Mouse (Mus musculus) MEL (cell line): Measurements from ENCODE around the gene Zfp281. TPM values are rescaled to one million over a fixed set of nuclear protein-coding genes. Genes with fewer than 3 reads are reported as not detected.

Experiments used
- DNase-seq: peaks from one replicate; pipeline ENCODE4 v3.0.0; 2011; ENCODE audit warnings: low read depth, low spot score
- H3K27ac ChIP-seq: 2 replicates; pipeline ENCODE4 v1.5.1; 2012; ENCODE audit warnings: low read depth, mild to moderate bottlenecking, control low read depth, low read length, moderate library complexity; ENCODE audit not compliant: control insufficient read depth
- H3K27me3 ChIP-seq, 2 experiments: fragments of 150-350 bp in 1 of 2; sonication (generic) in 1 of 2; 2 replicates each; pipeline ENCODE4 v1.6.1; 2012; ENCODE audit warnings: low read length in 2 of 2, mild to moderate bottlenecking in 2 of 2, improper control_type of control experiment in 1 of 2, moderate library complexity in 1 of 2; ENCODE audit not compliant: insufficient read depth in 2 of 2, control insufficient read depth in 1 of 2
- H3K36me3 ChIP-seq, 2 experiments: 2 replicates each; pipeline ENCODE4 v1.6.1; 2012 to 2014; ENCODE audit warnings: low read length in 2 of 2, improper control_type of control experiment in 1 of 2, inconsistent platforms in 1 of 2, mild to moderate bottlenecking in 1 of 2; ENCODE audit not compliant: insufficient read depth in 2 of 2, control insufficient read depth in 1 of 2
- H3K4me1 ChIP-seq, 2 experiments: fragments of 150-350 bp in 1 of 2; sonication (generic) in 1 of 2; 2 replicates each; pipeline ENCODE4 v1.6.1; 2012; ENCODE audit warnings: low read length in 2 of 2, improper control_type of control experiment in 1 of 2, mild to moderate bottlenecking in 1 of 2; ENCODE audit not compliant: insufficient read depth in 2 of 2, control insufficient read depth in 1 of 2
- H3K4me3 ChIP-seq, 2 experiments: fragments of 150-350 bp in 1 of 2; sonication (generic) in 1 of 2; 2 replicates each; pipeline ENCODE4 v1.5.1; 2012; ENCODE audit warnings: low read depth in 2 of 2, low read length in 2 of 2, mild to moderate bottlenecking in 2 of 2, moderate library complexity in 2 of 2, control low read depth in 1 of 2, improper control_type of control experiment in 1 of 2; ENCODE audit not compliant: control insufficient read depth in 1 of 2, insufficient read depth in 1 of 2
- H3K79me2 ChIP-seq: 2 replicates; pipeline ENCODE4 v1.6.1; 2012; ENCODE audit warnings: mild to moderate bottlenecking, low read length, moderate library complexity; ENCODE audit not compliant: control insufficient read depth, poor library complexity, insufficient read depth
- H3K9ac ChIP-seq: 2 replicates; pipeline ENCODE4 v1.6.1; 2012; ENCODE audit warnings: low read depth, mild to moderate bottlenecking, control low read depth, low read length, moderate library complexity; ENCODE audit not compliant: control insufficient read depth, poor library complexity, severe bottlenecking
- H3K9me3 ChIP-seq: fragments of 150-350 bp; sonication (generic); replicated peaks from 2 replicates; pipeline ENCODE4 v1.6.1; 2012; ENCODE audit warnings: mild to moderate bottlenecking, low read length, improper control_type of control experiment, moderate library complexity; ENCODE audit not compliant: insufficient read depth
- BHLHE40 ChIP-seq: IDR thresholded peaks from 2 replicates; pipeline ENCODE4 v1.6.1; 2012; ENCODE audit warnings: low read depth, mild to moderate bottlenecking, inconsistent platforms, low read length, improper control_type of control experiment, borderline replicate concordance
- CHD1 ChIP-seq: IDR thresholded peaks from 2 replicates; pipeline ENCODE4 v1.6.1; 2012; ENCODE audit warnings: low read depth, mild to moderate bottlenecking, inconsistent platforms, low read length, improper control_type of control experiment
- CHD2 ChIP-seq: IDR thresholded peaks from 2 replicates; pipeline ENCODE4 v1.6.1; 2011; ENCODE audit warnings: low read length, improper control_type of control experiment
- CTCF ChIP-seq, 3 experiments: IDR thresholded peaks in 2 of 3; conservative IDR thresholded peaks in 1 of 3; 2 replicates each; pipeline ENCODE4 v1.5.1; 2011 to 2012; ENCODE audit warnings: low read length in 3 of 3, low read depth in 2 of 3, mild to moderate bottlenecking in 2 of 3, improper control_type of control experiment in 1 of 3, inconsistent platforms in 1 of 3, mixed read lengths in 1 of 3, moderate library complexity in 1 of 3; ENCODE audit not compliant: control insufficient read depth in 1 of 3, insufficient read depth in 1 of 3, poor library complexity in 1 of 3, severe bottlenecking in 1 of 3
- ELF1 ChIP-seq: IDR thresholded peaks from 2 replicates; pipeline ENCODE4 v1.6.1; 2014; ENCODE audit warnings: low read depth, mild to moderate bottlenecking, inconsistent platforms, low read length, improper control_type of control experiment, moderate library complexity
- ETS1 ChIP-seq: IDR thresholded peaks from 2 replicates; pipeline ENCODE4 v1.6.1; 2012; ENCODE audit warnings: low read depth, mild to moderate bottlenecking, inconsistent platforms, low read length, improper control_type of control experiment, moderate library complexity
- GABPA ChIP-seq: IDR thresholded peaks from 2 replicates; pipeline ENCODE4 v1.6.1; 2012; ENCODE audit warnings: low read depth, mild to moderate bottlenecking, inconsistent platforms, low read length, improper control_type of control experiment, moderate library complexity
- MAFK ChIP-seq: IDR thresholded peaks from 2 replicates; pipeline ENCODE4 v1.6.1; 2011; ENCODE audit warnings: low read depth, mild to moderate bottlenecking, low read length, improper control_type of control experiment, borderline replicate concordance
- MAX ChIP-seq: IDR thresholded peaks from 2 replicates; pipeline ENCODE4 v1.6.1; 2011; ENCODE audit warnings: low read length, improper control_type of control experiment
- MXI1 ChIP-seq: IDR thresholded peaks from 2 replicates; pipeline ENCODE4 v1.6.1; 2011; ENCODE audit warnings: mild to moderate bottlenecking, low read depth, low read length, improper control_type of control experiment
- MYB ChIP-seq: IDR thresholded peaks from 2 replicates; pipeline ENCODE4 v1.6.1; 2011; ENCODE audit warnings: mild to moderate bottlenecking, low read depth, low read length, improper control_type of control experiment
- NELFE ChIP-seq: IDR thresholded peaks from 2 replicates; pipeline ENCODE4 v1.6.1; 2011; ENCODE audit warnings: low read depth, low read length, improper control_type of control experiment
- POLR2A ChIP-seq, 2 experiments: IDR thresholded peaks; 2 replicates each; pipeline ENCODE4 v1.6.1; 2011 to 2012; ENCODE audit warnings: low read length in 2 of 2, mild to moderate bottlenecking in 2 of 2, control low read depth in 1 of 2, improper control_type of control experiment in 1 of 2, low read depth in 1 of 2, moderate library complexity in 1 of 2; ENCODE audit not compliant: control insufficient read depth in 1 of 2, insufficient read depth in 1 of 2, poor library complexity in 1 of 2
- POLR2AphosphoS2 ChIP-seq: IDR thresholded peaks from 2 replicates; pipeline ENCODE4 v1.6.1; 2011; ENCODE audit warnings: low read length, improper control_type of control experiment
- RAD21 ChIP-seq: IDR thresholded peaks from 2 replicates; pipeline ENCODE4 v1.6.1; 2011; ENCODE audit warnings: mild to moderate bottlenecking, low read depth, low read length, improper control_type of control experiment
- SIN3A ChIP-seq: IDR thresholded peaks from 2 replicates; pipeline ENCODE4 v1.6.1; 2012; ENCODE audit warnings: low read length, improper control_type of control experiment, inconsistent platforms
- TAL1 ChIP-seq: IDR thresholded peaks from 2 replicates; pipeline ENCODE4 v1.6.1; 2012; ENCODE audit warnings: mild to moderate bottlenecking, inconsistent platforms, low read length, moderate library complexity, mixed read lengths
- TBP ChIP-seq: IDR thresholded peaks from 2 replicates; pipeline ENCODE4 v1.8.0; 2011; ENCODE audit warnings: low read depth, low read length, improper control_type of control experiment
- USF2 ChIP-seq, 2 experiments: IDR thresholded peaks; 2 replicates each; pipeline ENCODE4 v1.6.1; 2011 to 2012; ENCODE audit warnings: improper control_type of control experiment in 2 of 2, low read length in 2 of 2, borderline replicate concordance in 1 of 2, inconsistent platforms in 1 of 2, low read depth in 1 of 2, mild to moderate bottlenecking in 1 of 2; ENCODE audit not compliant: insufficient read depth in 1 of 2
- ZC3H11A ChIP-seq: IDR thresholded peaks from 2 replicates; pipeline ENCODE4 v1.6.1; 2012; ENCODE audit warnings: low read depth, mild to moderate bottlenecking, inconsistent platforms, low read length, improper control_type of control experiment
- ZKSCAN1 ChIP-seq: IDR thresholded peaks from 2 replicates; pipeline ENCODE4 v1.6.1; 2012; ENCODE audit warnings: low read depth, mild to moderate bottlenecking, inconsistent platforms, low read length, improper control_type of control experiment, moderate library complexity
- ZNF384 ChIP-seq: IDR thresholded peaks from 2 replicates; pipeline ENCODE4 v1.6.1; 2012; ENCODE audit warnings: low read depth, mild to moderate bottlenecking, inconsistent platforms, low read length, improper control_type of control experiment
- polyA plus RNA-seq, 2 experiments: library from polyadenylated mRNA; stranded (reverse) in 1 of 2; unstranded in 1 of 2; fragments of >175 nt in 1 of 2; fragments of >200 nt in 1 of 2; gene quantifications; 2 replicates each; pipeline versions ENCODE4 v1.2.1 to v1.2.4; 2012; ENCODE audit warnings: low replicate concordance in 2 of 2, low read depth in 1 of 2; ENCODE audit not compliant: insufficient read length in 2 of 2, insufficient read depth in 1 of 2, missing spikeins in 1 of 2
- total RNA-seq: library from RNA; depleted of rRNA; stranded (reverse); fragments of 300-350 nt; gene quantifications from 2 replicates; pipeline ENCODE4 v1.2.3, GENCODE M21; 2012

The Zfp281 gene
- total and polyA plus RNA-seq, 3 experiments = 10.5 to 12.4 TPM; not detected in 1

GRCm38 (mm10) chr1:136588908-136589307 lies 35.8 kb upstream of the Zfp281 start:
- Histone ChIP-seq H3K4me1 (no peaks in the 10 kb centered on the region; a peak in 1 of 4 replicates), H3K27ac (no peak overlapping the region), H3K9ac (no peak overlapping the region), H3K79me2 (no peaks in the 10 kb centered on the region), H3K4me3 (no peak overlapping the region), H3K36me3 (no peaks in the 10 kb centered on the region), H3K9me3 (no peaks in the 10 kb centered on the region), H3K27me3 (peaks cover 2 to 11% of the 10 kb centered on the region in 2 experiments; a peak in 3 of 4 replicates)
- no peak for DNase-seq
- TF ChIP-seq ZKSCAN1 = no peak
- no peak for TF ChIP-seq USF2 (IDR thresholded peaks at IDR 0.05; ENCODE audit: borderline replicate concordance in 1 of 2, insufficient read depth in 1 of 2, low read depth in 1 of 2, low read length in 2 of 2)
- no peak for TF ChIP-seq MYB
- TF ChIP-seq CHD2 = no peak
- no peak for TF ChIP-seq MAFK
- TF ChIP-seq ZNF384 = no peak
- TF ChIP-seq TAL1 = no peak
- TF ChIP-seq MAX = no peak
- no peak for TF ChIP-seq CTCF (IDR thresholded peaks at IDR 0.05 in 2 of 3, conservative IDR thresholded peaks at IDR 0.05 in 1 of 3; ENCODE audit: control insufficient read depth in 1 of 3, insufficient read depth in 1 of 3, low read depth in 2 of 3, low read length in 3 of 3, poor library complexity in 1 of 3, severe bottlenecking in 1 of 3)
- no peak for TF ChIP-seq GABPA
- no peak for TF ChIP-seq TBP
- TF ChIP-seq POLR2AphosphoS2 = no peak
- TF ChIP-seq ZC3H11A = no peak
- TF ChIP-seq NELFE = no peak
- TF ChIP-seq POLR2A (IDR thresholded peaks at IDR 0.05; ENCODE audit: control insufficient read depth in 1 of 2, insufficient read depth in 1 of 2, low read depth in 1 of 2, low read length in 2 of 2, poor library complexity in 1 of 2) = no peak
- TF ChIP-seq, all 39 proteins: peak for 0

- H3K9ac ChIP-seq = no peak overlapping the region
- H3K36me3 ChIP-seq = no peaks in the 10 kb centered on the region
- no peaks in the 10 kb centered on the region for H3K79me2 ChIP-seq
- no peak overlapping the region for H3K27ac ChIP-seq
- no peak overlapping the region for H3K4me3 ChIP-seq
- no peaks in the 10 kb centered on the region; a peak in 1 of 4 replicates for H3K4me1 ChIP-seq
- H3K9me3 ChIP-seq = no peaks in the 10 kb centered on the region
- H3K27me3 ChIP-seq = peaks cover 2 to 9% of the 10 kb centered on the region in 2 experiments; a peak in 3 of 4 replicates
- TF ChIP-seq ZKSCAN1 = no peak
- TF ChIP-seq NELFE = no peak
- TF ChIP-seq CHD1 = no peak
- no peak for TF ChIP-seq MXI1
- TF ChIP-seq POLR2A (IDR thresholded peaks at IDR 0.05; ENCODE audit: control insufficient read depth in 1 of 2, insufficient read depth in 1 of 2, low read depth in 1 of 2, low read length in 2 of 2, poor library complexity in 1 of 2) = no peak
- TF ChIP-seq BHLHE40 = no peak
- no peak for TF ChIP-seq POLR2AphosphoS2
- no peak for TF ChIP-seq RAD21
- TF ChIP-seq ELF1 = no peak
- TF ChIP-seq ETS1 = no peak
- TF ChIP-seq SIN3A = no peak
- TF ChIP-seq GABPA = no peak
- TF ChIP-seq ZC3H11A = no peak
- DNase-seq = no peak
Observed at GRCm38 (mm10) chr1:136592741-136593140, 32.0 kb upstream of the Zfp281 start.
